Mouse (Mus musculus) olfactory bulb, adult 2 months (tissue): ENCODE results near the gene 0610040J01Rik.

Experiments used
- CTCF ChIP-seq: fragments of 200-500 bp; IDR thresholded peaks from 2 replicates; pipeline ENCODE4 v1.5.1; 2012; ENCODE audit warnings: low read depth, mild to moderate bottlenecking, low read length, moderate library complexity; ENCODE audit not compliant: insufficient read depth
- POLR2A ChIP-seq: fragments of 200-500 bp; IDR thresholded peaks from 2 replicates; pipeline ENCODE4 v1.6.1; 2012; ENCODE audit warnings: mild to moderate bottlenecking, low read depth, low read length, moderate library complexity; ENCODE audit not compliant: insufficient read depth

DNA sequence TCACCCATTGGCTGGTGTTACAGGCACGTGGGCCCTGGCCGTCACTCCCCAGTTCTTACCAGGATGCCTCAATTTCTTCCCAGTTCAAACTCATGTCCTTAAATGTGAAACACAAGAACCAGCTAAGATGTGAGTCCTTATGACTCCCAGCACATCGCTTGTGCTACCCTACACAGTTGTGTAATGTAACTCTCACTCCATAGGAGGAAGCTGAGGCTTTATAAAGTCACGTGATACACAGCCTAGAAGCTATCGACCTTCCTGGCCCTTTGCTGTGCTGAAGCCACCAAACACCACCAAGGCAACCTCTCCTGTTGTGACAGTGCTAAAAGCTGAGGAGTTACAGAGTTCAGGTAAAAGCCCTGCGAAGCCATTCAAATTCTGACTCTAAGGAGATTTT is 123.4 kb downstream of the 0610040J01Rik start:
- TF ChIP-seq CTCF: no peak
- TF ChIP-seq POLR2A: no peak
